Mouse (Mus musculus) layer of hippocampus, postnatal 14 days (tissue): ENCODE results near the gene P3h1. TPM values are rescaled to one million over a fixed set of nuclear protein-coding genes. Genes with fewer than 3 reads are reported as not detected.

Source experiments
- DNase-seq, 2 experiments: peaks; one replicate each; pipeline ENCODE4 v3.0.0; 2021 to 2022; ENCODE audit warnings: low spot score in 2 of 2, mixed read lengths in 1 of 2
- long read RNA-seq, 2 experiments: library from polyadenylated mRNA; stranded (forward); transcript quantifications; one replicate each; pipeline ENCODE4 v2.0.0; 2021
- total RNA-seq, 2 experiments: library from RNA; stranded (reverse); gene quantifications; 2 replicates each; pipeline ENCODE4 v1.2.3; 2021

P3h1 gene
- 1 to 10 TPM; 9.4 to 9.5 TPM for total RNA-seq
- long read RNA-seq, experiment 1, partial matches to known transcripts = 2 of 14 reads
- long read RNA-seq, experiment 1, other reads (novel, unspliced or antisense) = 8 of 14 reads
- long read RNA-seq, experiment 2, transcript P3h1-204 (15 exons, 3,188 nt) = major isoform, 5 of 15 reads
- long read RNA-seq, experiment 2, partial matches to known transcripts = 2 of 15 reads
- long read RNA-seq, experiment 2, other reads (novel, unspliced or antisense) = 7 of 15 reads

GRCm38 (mm10) chr4:119232410-119233255, at the start of gene P3h1, which contains the start of gene AU022252:
P3h1 (plus strand) TSS chr4:119232915.
AU022252 (minus strand) TSS chr4:119232712.
- DNase-seq = peak; percentile 98 to 99

GRCm38 (mm10) chr4:119183525-119183924, 49.2 kb upstream of the P3h1 start:
- no peak for DNase-seq

- DNase-seq = no peak
Observed at GRCm38 (mm10) chr4:119185771-119186170, 46.9 kb upstream of the P3h1 start.

GRCm38 (mm10) chr4:119188060-119188785, 44.5 kb upstream of the P3h1 start:
- no peak for DNase-seq

GRCm38 (mm10) chr4:119189392-119189791, 43.3 kb upstream of the P3h1 start:
- no peak for DNase-seq

GRCm38 (mm10) chr4:119189864-119190263, 42.9 kb upstream of the P3h1 start, which contains the start of gene Ermap:
Ermap (minus strand) TSS chr4:119190011.
- no peak for DNase-seq

GRCm38 (mm10) chr4:119190618-119191017, 42.1 kb upstream of the P3h1 start:
- no peak for DNase-seq

GRCm38 (mm10) chr4:119191273-119191672, 41.4 kb upstream of the P3h1 start:
- DNase-seq = no peak

GRCm38 (mm10) chr4:119192757-119193156, 40.0 kb upstream of the P3h1 start:
- DNase-seq = no peak

GRCm38 (mm10) chr4:119194909-119195581, 37.7 kb upstream of the P3h1 start, which contains the start of gene Svbp:
Svbp (plus strand) TSS chr4:119195306.
- DNase-seq = peak; percentile 74 to 85

- DNase-seq = peak in 1 of 2 experiments; percentile 26
Observed at GRCm38 (mm10) chr4:119195582-119196320, 37.0 kb upstream of the P3h1 start.

GRCm38 (mm10) chr4:119198105-119198504, 34.6 kb upstream of the P3h1 start:
- DNase-seq = no peak

GRCm38 (mm10) chr4:119204672-119205071, 28.0 kb upstream of the P3h1 start:
- peak; percentile 27 to 52 for DNase-seq

- no peak for DNase-seq
Observed at GRCm38 (mm10) chr4:119216667-119217066, 16.0 kb upstream of the P3h1 start.

GRCm38 (mm10) chr4:119218169-119218568, 14.5 kb upstream of the P3h1 start, which contains the start of gene Tmem269:
Tmem269 (minus strand) TSS chr4:119218217.
- DNase-seq = no peak

GRCm38 (mm10) chr4:119223696-119224095, 9.0 kb upstream of the P3h1 start:
- DNase-seq = peak in 1 of 2 experiments; percentile 29

- no peak for DNase-seq
Observed at GRCm38 (mm10) chr4:119224534-119224933, 8.2 kb upstream of the P3h1 start.

GRCm38 (mm10) chr4:119225719-119226118, 7.0 kb upstream of the P3h1 start:
- no peak for DNase-seq

- no peak for DNase-seq
Observed at GRCm38 (mm10) chr4:119226751-119227150, 6.0 kb upstream of the P3h1 start.
